Mouse (Mus musculus): ENCODE measurements at regions not wholly inside any gene's neighbourhood (a gene's known extent, or its start where the extent isn't known, plus 50 kb on each side); places are given as distances from the start of the nearest gene placed in this dataset.

DNA sequence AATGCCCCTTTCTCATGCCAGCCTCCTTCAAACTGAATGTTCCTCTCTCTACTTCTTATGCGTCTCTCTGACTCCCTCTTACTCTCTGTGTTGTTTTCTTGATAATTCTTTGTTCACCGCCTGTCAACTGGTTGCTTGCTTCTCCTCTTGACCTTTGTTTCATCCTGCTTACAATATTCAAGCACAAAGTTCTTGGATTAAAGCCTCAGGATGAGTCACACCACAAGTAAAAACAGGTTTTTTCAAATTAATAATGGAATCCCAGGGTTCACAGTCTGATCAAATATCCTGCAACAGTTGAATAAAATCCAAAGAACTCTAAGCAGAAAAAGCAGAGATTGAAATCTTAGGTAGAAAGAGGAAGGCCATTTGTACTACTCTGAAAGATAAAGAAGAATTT lies 285.9 kb upstream of the Cxadr start:
- DNase-seq (ENCODE audit: low spot score) = no peak

DNA sequence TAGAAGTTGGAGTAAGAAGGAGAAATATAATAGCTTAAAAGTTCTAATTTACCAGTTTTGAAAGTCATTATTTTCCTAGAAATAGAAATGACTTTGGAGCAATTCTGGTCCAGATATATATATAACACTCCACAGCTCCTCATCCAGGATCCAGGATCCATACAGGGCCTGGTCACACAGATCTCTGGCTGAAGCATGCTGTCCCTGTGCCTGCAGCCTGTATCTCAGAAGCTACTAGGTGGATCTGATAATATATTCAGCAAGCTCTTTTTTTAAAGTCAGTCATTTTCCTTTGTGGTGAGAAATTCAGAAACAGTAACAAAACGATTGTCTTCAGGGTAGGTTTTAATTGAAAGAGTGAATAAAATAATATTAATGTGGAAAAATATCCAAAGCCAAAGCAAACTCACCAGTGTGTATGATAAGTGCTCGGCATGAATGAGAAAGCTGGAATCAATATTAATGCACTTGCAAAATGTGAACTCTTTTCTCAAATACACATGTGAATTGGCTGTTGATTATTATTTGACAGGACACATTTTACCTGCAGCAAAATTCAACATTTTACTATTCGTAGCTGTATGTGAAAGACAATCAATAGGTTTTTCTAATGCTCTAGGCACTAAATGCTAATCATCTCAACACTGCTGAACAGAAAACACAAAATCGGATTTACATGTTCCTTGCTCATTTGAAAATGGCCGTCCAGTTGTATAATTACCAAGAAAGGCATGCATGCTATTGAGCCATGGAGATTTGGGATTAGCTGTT lies 288.1 kb upstream of the Cxadr start:
- no peak for DNase-seq (ENCODE audit: low spot score)

DNA sequence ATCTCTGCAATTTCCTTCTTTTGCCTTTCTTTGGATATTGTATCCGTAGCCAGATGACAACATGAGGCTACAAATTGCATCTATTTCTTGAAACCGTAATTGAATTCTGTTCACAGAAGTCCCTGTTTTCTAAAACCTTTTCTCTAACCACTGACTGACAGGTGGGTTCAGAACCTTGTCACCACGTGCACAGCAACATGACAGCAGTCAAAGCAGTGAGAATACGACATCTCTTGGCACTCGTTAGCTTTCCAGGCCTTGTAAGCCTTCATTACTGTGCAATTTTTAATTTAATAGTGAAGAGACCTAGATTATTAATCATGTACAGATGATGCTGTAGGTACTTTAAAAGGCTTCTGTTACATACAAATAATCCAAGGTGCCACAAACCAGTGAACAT lies 297.3 kb upstream of the Cxadr start:
- no peak for DNase-seq (ENCODE audit: low spot score)

DNA sequence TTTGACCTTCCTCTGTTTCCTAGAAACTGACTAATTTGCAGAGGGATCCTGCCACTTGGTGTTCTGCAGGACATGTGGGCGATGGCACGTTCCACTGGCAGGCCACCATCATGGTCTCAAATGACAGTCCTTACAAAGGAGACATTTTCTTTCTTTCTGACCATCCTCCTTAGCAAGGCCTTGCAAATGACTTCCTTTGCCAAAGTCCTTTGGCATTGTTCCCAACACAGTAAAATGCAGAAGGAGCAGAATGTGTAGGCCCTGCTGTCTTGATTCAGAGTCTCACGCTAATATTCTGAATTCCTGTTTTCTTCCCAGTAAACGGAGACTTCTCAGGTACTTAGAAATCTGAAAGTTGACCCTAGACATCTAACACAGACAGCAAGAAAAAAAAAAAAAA lies 308.3 kb upstream of the Cxadr start:
- no peak for DNase-seq (ENCODE audit: low spot score)

DNA sequence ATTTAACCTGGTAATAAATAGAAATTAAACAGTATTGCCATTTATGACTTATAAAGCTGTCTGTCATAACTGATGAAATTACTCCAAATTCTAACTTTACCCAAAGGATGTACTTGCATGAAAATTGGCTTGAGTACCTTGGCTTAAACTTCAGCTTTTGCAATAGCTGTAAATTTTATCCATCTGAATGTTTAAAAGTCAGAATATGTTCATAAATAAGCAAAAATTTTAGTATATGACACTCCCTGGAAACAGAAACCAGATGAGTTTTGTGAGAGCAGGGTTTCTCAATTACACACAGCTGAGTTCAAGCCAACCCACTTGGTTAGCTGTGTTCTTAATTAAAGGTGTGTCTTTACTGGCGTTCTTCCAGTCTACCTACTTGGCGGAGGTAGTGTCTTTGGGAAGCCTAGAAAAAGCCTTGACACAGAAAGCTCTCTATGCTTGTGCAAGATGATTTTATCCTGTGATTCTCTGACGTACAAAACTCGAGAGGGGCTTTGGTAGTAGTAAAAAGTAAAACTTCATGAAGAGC lies 311.4 kb upstream of the Cxadr start:
- DNase-seq (ENCODE audit: low spot score) = no peak

DNA sequence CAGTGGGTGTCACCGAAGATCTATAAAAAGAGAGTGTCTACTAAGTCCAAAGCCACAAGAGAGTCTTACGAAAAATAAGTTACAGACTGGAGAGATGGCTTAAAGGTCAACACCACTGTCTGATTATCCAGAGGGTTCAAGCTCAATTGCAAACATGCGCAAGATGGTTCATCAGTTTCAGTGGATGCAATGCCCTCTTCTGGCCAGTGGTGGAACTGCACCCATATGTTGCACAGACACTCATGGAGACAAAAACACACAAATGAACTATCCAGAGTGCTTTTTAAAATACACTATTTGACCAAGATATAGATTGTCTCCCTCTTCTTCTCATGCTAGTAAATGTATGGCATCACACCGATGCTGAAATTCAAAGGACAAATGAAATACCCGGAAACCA lies 312.1 kb upstream of the Cxadr start:
- DNase-seq (ENCODE audit: low spot score) = no peak

DNA sequence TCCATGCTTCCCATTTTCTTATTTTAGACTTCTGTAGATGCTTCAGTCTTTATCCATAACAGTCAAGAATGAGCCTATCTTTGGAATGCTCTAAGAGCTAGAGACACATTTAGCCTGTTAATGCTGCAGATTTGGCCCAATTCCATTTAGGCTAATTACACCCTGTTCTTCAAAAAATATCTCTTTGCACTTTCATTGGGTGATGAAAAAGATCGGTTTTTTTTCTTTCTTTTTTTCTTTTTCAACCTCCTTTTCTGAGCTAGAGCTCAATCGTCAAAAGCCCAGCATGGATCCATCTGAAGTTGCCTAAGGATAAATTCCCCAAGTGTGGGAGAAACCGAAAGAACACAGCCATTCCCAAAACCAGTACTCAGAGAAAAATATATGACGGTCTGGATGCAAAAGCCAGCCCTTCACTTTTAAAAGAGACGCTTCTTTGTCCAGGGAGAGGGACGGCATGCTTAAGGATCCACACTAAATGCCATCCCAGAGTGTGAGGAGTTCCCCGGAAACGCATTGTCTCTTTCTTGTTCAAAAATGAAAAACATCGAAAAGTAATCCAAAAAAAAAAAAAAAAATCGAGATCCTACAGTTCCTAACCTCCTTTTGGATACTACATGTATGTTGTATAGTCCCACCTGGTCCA lies 314.3 kb upstream of the Cxadr start:
- DNase-seq (ENCODE audit: low spot score) = no peak

DNA sequence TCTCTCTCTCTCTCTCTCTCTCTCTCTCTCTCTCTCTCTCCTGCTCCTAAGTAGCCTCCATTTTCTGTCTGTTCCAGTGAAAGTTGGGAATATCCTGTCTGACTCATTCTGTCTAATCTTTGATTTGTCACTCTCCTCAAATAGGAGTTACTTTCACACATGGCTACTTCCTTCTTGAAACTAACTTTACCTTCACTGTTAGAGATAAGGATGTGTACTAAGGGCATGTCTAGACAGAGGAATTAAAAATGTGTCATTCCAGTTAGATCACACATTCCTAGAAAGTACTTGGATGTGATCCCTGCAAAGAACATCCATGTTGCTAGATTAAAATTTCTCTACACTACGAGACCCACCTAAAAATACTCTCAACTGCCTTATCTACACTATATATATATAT lies 346.9 kb upstream of the Gm11146 start:
- no peak for DNase-seq (ENCODE audit: low spot score)

DNA sequence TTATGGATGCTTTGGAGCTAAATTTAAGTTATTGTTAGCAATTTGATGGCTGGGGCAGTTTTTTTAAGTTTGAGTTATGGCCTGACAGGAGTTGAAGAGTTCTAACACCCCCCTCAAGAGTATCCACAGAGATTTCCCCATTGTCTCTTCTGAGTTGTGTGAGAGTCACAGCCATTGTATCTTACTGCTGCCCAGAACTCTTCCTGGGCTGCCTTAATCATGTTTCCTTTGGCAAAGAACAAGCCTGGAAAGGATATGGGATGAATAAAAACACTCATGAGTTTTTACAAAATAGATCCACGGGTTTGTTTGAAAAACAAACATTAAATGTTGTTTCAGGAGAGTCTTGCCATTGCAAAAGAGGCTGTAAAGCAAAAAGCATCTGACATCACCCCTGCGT lies 343.5 kb upstream of the Gm11146 start:
- no peak for DNase-seq (ENCODE audit: low spot score)

DNA sequence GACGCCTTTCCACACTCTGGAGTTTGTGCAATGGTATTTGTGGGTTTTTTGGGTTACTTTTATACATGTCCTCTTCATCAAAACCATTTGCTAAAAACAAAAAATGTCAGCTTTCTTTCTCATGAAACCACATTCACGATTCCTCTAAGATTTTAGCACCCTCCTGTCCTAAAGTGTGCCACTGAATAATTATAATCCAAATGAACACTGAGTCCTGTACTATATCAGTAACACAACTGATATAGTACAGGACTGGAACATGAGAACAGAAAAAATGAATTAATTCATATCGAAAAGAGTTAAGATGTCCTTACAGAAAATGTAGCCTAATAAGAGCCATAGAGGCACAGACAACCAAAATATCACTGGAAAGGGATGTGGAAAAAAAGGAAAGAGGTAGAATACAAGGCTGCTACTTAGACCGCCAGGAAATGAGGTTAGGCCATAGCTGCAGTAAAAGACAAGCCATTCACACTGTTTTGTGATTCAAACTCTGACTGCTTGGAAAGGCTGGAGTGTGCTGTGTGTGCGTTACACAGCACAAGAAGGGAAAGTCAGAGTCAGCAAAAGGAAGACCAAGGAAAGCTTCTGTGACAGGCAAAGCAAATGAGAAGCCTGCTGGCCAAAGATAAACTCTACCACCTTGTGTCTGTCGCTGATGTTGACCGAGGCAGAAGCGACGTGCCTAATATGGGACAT lies 329.3 kb upstream of the Gm11146 start:
- no peak for DNase-seq (ENCODE audit: low spot score)

DNA sequence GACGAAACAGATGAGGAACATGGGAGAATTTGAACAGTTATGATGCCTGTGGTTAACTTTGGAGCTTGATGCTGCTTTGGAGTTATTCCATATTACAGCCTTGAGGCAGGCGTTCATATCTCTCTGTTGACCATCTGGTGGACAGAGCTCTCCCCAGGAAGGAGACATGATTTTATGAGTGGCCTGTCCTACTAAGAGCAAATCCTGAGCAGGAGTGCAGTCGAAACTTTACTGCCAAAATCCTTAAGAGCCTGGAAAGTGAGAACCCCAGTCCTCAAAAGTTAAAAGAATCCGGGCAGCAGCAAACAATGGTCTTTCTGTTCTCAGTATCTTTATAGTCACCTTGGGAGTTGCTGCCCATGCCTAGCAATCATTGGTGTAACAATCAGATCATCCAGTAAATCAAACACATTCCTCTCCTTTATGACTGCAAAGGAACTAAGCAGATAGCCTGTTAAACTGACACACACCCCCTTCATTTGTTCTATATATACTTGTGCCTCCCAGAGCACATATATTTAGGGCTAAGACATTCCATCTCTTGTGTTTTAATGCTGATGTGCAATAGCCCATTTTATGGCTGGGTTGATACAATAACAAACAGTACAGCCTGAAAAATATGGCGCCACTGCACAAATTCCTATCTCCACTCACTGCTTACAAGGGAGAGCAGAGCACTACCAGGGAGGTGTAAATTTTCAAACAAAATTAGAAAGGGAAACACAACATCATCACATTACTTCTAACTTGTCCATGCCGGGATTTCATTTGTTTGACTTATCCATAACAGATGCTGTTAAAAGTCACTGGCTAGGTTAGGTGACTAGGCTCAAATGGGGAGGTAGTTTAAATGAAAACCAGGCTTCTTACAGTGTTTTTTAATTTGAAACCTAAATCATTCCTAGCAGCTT lies 312.5 kb upstream of the Gm11146 start:
- no peak for DNase-seq (ENCODE audit: low spot score)

DNA sequence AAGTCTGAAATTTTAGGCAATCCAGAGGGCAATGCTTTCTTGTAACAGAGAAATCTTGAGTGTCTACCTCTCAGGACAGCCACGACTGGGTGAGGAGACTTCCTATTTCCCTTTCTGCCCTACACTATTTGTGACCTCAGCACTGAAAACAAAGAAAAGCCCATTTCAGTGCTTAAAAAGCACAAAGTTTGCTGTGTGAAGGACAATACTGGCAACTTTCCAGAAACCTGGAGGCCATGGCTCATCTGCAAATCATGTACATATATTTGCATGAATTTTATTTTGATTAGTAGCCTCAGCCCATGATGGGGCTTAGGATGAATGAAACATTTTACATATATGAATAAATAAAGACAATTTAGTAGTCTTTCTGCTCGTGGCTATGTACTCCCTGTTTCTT lies 292.4 kb upstream of the Gm11146 start:
- DNase-seq (ENCODE audit: low spot score) = no peak

DNA sequence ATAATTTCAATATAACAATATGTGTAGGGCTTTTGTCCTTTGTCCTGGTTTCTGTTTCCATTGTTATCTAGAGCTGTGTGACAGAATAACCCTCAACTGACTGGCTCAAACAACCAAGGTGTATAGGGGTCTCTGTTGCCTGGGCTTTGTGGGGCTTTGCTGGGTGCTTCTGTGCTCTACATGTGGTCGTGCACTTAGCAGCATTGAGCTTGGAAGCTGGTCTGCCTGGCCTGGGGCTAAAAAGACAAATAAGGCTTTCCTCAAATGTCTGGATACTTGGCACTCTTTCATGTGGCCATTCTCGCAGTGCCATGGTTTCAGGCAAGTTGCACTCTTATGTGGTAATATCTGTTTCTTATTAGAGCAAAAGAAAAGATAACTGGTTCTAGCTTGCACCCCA lies 291.8 kb upstream of the Gm11146 start:
- DNase-seq (ENCODE audit: low spot score) = no peak

DNA sequence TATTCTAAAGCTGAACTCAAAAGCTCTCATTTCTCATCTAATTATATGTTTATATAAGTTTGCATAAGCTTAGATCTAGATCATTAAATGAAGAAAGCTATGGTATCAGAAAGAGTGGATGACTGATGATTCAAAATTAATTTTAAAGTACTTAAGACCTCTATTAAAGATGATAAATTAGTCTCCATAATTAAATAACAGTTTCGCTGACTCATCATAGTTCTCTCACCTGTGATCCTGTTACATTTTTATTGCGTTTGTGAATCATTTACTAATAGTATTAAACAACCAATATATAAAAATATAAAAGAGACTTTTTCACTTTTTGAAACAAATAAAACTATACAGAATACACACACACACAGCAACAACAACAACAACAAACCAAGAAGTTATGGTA lies 290.8 kb upstream of the Gm11146 start:
- DNase-seq (ENCODE audit: low spot score) = no peak

DNA sequence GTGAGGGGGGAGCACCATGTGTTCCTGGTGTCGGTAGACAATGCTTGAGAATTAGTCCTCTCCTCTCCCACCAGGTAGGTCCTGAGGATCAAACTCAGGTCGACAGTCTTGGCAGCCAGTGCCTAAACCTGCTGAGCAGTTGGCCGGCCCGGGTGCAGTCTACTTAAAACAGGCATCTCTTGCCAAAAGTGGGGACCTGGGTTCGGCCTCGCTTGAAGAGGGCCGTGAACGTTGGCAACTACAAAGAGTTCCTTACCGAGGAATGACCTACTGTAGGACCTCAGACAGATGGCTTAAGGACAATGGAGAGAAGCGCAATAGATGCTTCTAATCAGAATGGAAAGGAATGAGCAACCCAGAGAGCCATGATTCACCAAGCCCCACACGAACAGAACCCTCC lies 287.5 kb upstream of the Gm11146 start:
- DNase-seq (ENCODE audit: low spot score) = no peak

DNA sequence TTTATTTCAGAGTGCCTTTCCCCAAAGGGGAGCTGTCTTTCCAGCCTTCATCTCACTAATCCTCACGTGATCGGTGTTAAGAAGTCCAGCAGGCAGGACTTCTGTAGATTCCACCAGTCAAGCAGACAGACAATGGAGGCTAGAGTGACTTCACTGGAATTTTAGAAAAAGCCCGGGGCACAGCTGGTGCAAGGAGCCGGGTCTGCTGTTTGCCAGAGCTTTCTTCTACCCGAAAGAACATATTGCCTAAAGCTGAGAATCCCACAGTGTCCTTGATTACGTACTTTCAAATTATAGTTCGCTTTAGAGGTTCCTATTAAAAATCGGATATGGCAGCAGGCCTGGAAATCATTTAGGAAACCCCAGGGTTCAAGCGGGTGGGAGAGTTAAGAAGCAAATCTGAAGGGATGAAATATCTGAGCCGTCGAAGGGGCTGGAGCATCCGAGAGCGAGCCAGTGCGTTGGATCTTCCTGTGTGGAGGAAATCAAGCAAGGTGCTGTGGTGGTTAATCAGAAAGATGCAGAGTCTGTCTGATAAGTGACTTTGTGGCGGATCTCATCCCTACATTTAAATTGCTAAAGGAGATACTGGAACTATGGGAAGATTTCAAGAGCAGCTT lies 283.3 kb upstream of the Gm11146 start:
- DNase-seq (ENCODE audit: low spot score) = no peak

DNA sequence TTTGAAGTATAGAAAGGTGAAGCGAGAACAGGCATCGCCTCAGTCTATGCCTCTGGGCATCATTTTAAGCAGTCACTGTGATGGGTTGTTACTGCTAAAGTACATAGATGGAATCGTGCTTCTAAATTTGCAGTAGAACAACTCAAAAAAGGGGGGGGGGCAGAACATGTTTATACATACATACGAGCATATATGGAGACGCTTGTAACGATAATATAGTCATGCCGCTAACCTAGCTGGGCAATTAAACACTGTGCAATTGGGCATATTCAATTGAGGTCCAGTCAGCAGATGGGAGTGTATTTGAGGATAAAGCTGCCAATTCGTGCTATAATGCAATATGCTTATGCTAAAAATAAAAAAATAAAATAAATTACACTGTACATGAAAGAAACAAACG lies 282.6 kb upstream of the Gm11146 start:
- DNase-seq (ENCODE audit: low spot score) = no peak

DNA sequence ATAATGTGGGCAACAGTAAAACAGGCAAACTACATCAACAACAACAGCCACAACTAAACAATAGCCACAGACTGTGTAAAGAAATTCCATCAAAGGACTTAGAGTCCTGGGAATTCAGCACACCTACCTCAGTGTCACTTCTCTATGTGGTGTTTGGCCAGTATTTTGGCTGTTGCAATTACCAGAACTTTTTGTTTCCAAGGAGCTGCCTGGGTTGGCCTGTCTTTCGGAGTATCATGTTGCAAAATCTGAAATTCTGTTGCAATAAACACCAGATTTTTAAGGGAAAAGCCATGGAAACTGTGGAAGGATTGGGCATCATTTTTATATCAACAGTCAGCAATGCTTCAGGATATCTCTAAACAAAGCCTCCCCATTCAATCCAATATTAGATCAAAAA lies 275.1 kb upstream of the Gm11146 start:
- DNase-seq (ENCODE audit: low spot score) = no peak

DNA sequence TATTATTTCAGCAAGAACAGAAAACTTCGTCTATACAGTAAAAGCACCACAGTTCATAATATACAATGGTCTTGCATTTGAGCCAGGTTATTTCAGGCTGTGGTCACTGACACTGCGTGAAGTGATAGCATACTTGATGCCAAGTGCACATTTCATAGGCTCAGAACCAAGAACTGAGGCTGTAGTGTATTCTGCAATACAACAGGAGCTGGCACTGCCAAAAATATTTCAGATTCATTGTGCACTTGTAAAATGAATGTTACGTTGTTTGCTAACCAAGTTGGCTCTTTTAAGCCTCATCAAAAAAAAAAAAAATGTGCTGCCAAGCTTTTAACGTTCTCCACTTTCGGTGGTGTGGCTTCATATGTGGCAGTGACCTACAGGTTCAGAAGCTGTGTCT lies 261.4 kb upstream of the Gm11146 start:
- DNase-seq (ENCODE audit: low spot score) = no peak

DNA sequence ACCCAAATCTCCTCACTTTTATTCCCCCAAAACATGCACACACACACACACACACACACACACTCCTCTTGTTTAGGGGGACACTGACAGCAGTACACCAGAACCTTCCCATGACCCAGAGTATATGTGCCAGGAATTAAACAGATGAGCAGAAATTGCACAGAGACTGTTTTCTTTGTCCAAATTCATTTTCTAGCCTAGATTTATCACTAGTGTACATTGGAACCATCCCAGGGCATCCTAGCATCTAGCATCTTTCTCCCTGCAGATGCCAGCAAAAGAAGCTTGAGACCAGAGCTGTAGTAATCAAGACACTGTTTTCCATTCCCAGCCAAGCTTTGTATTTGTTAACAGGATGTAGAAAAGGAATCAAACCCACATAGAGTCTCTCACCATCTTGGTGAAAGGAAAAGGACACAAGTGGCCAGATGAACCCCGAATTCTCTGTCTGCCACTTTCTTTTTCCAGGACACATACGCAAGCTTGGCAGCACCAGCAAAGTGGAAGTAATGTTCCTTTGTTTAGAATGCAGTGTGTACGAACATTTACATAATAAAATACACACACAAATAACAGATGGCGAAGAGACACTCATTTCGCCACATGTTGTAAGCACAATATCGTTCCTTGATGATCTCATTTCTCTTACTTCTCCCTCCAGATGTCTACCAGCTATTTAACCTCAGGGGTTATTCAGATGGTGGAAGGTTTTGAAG lies 250.3 kb upstream of the Gm11146 start:
- DNase-seq (ENCODE audit: low spot score) = no peak

All from spleen, adult 12 weeks (tissue).